In the genomic region with DNA sequence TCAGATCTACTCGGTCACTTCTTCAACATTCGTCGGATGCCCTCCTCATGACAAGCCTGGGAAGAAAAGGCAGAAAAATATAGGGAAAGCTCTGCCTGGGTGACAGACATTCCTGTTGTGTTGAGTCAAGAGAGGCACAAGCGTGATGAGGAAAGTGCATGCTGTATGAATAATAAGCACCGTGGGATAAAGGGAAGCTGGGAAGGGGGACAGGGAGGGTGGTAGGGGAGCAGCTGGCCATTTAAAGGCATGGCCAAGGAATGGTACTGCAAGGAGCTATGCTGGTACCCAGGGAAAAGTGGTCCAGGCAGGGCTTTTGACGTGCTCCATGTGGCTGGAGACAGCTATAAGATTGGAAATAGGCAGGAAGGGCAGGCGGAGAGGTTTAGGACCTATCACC, we compare ENCODE assay signal across 20 mouse cellular contexts.
A peak's percentile ranks its signal among the peaks of the same experiment; 100 is the strongest.
DNase-seq lines count a peak whose midpoint lies in the region; ATAC-seq lines count a peak whose summit lies in the region.
"Had no signal": no experiment of that assay in that cellular context is flagged by ENCODE, and none has a peak within 500 bp of the region (broad histone marks: within the 10 kb centered on the region; RNA-seq: fewer than 3 reads in every experiment).

No protein-coding gene starts in this region.

- no peak overlapping the region for H3K9ac ChIP-seq in hindbrain, embryonic 11.5 days (ENCODE audit: low read depth, low read length)
- no peak overlapping the region for H3K9ac ChIP-seq in hindbrain, embryonic 13.5 days
- no peak overlapping the region for H3K9ac ChIP-seq in midbrain, embryonic 12.5 days (replicated peaks)
- H3K9ac ChIP-seq: embryonic facial prominence, embryonic 12.5 days; heart, embryonic 13.5 days; liver, embryonic 14.5 days; lung, embryonic 15.5 days had no signal

- no peaks in the 10 kb centered on the region for H3K27me3 ChIP-seq in hindbrain, embryonic 11.5 days (ENCODE audit: control insufficient read depth, insufficient read depth, low read length)
- H3K27me3 ChIP-seq in hindbrain, embryonic 10.5 days (ENCODE audit: insufficient read depth, poor library complexity, severe bottlenecking), result no peaks in the 10 kb centered on the region
- H3K27me3 ChIP-seq in hindbrain, embryonic 13.5 days, result no peaks in the 10 kb centered on the region
- no peaks in the 10 kb centered on the region for H3K27me3 ChIP-seq in midbrain, embryonic 12.5 days
- H3K27me3 ChIP-seq: CH12.LX; embryonic facial prominence, embryonic 12.5 days; heart, embryonic 13.5 days; lung, embryonic 15.5 days had no signal

- DNase-seq in hindbrain, embryonic 11.5 days (ENCODE audit: low spot score), result peak; percentile 35
- no peak for DNase-seq in hindbrain, embryonic 10.5 days (ENCODE audit: low spot score)
- DNase-seq in retina, embryonic 14.5 days (ENCODE audit: low spot score), result no peak
- no peak for DNase-seq in B cell, adult 2 months
- no peak for DNase-seq in left cerebral cortex, postnatal 36 days (ENCODE audit: low spot score in 2 of 2)
- DNase-seq: cerebellum, adult 8-10 months; gastrocnemius, postnatal 10 days; heart, adult 11 months; kidney, adult 9 months; kidney, postnatal 4 days; lung, postnatal 4 days; thymus, postnatal 14 days had no signal

- H3K4me3 ChIP-seq in hindbrain, embryonic 11.5 days (ENCODE audit: low read depth, low read length), result no peak overlapping the region
- no peak overlapping the region for H3K4me3 ChIP-seq in hindbrain, embryonic 10.5 days
- no peak overlapping the region for H3K4me3 ChIP-seq in hindbrain, embryonic 13.5 days
- no peak overlapping the region for H3K4me3 ChIP-seq in midbrain, embryonic 12.5 days
- H3K4me3 ChIP-seq: embryonic facial prominence, embryonic 12.5 days; erythroblast, embryonic 14.5 days; heart, embryonic 13.5 days; lung, embryonic 15.5 days had no signal

- 71% methylated on average over 7 of the region's 7 CpGs for WGBS in hindbrain, embryonic 11.5 days
- WGBS in hindbrain, embryonic 10.5 days, result 77% methylated on average over 7 of the region's 7 CpGs
- WGBS in hindbrain, embryonic 13.5 days, result 47% methylated on average over 7 of the region's 7 CpGs
- 53% methylated on average over 7 of the region's 7 CpGs for WGBS in midbrain, embryonic 12.5 days

- 0 out of 2 replicates have a peak, but pooled peaks cover 2% of the 10 kb centered on the region for H3K4me1 ChIP-seq in hindbrain, embryonic 11.5 days (replicated peaks; ENCODE audit: control insufficient read depth, insufficient read depth, low read length)
- H3K4me1 ChIP-seq in hindbrain, embryonic 10.5 days (replicated peaks), result 0 out of 2 replicates have a peak, but pooled peaks cover 3% of the 10 kb centered on the region
- H3K4me1 ChIP-seq in hindbrain, embryonic 13.5 days (replicated peaks), result peaks cover 14% of the 10 kb centered on the region; the same call in 1 of the 2 replicates
- H3K4me1 ChIP-seq in midbrain, embryonic 12.5 days, result 0 out of 2 replicates have a peak, but pooled peaks cover 8% of the 10 kb centered on the region
- H3K4me1 ChIP-seq: embryonic facial prominence, embryonic 12.5 days; heart, embryonic 13.5 days; lung, embryonic 15.5 days had no signal

- no peak overlapping the region for H3K27ac ChIP-seq in hindbrain, embryonic 11.5 days (ENCODE audit: low read depth, low read length)
- H3K27ac ChIP-seq in hindbrain, embryonic 10.5 days, result no peak overlapping the region
- H3K27ac ChIP-seq in hindbrain, embryonic 13.5 days, result no peak overlapping the region
- H3K27ac ChIP-seq in midbrain, embryonic 12.5 days (replicated peaks), result no peak overlapping the region
- H3K27ac ChIP-seq: embryonic facial prominence, embryonic 12.5 days; heart, embryonic 13.5 days; liver, embryonic 14.5 days; lung, embryonic 15.5 days had no signal

- peak; percentile 80 for ATAC-seq in hindbrain, embryonic 11.5 days (ENCODE audit: low FRiP score)
- peak; percentile 81; the same call in 1 of the 2 replicates for ATAC-seq in hindbrain, embryonic 13.5 days (ENCODE audit: low FRiP score)
- peak; percentile 93 for ATAC-seq in midbrain, embryonic 12.5 days (ENCODE audit: low FRiP score, low read depth)

- no peak overlapping the region for H3K4me2 ChIP-seq in hindbrain, embryonic 11.5 days (replicated peaks; ENCODE audit: low read depth, low read length)
- no peak overlapping the region for H3K4me2 ChIP-seq in hindbrain, embryonic 13.5 days
- H3K4me2 ChIP-seq in midbrain, embryonic 12.5 days (replicated peaks), result no peak overlapping the region
- H3K4me2 ChIP-seq: embryonic facial prominence, embryonic 12.5 days; heart, embryonic 13.5 days; lung, embryonic 15.5 days had no signal

- no peaks in the 10 kb centered on the region for H3K9me3 ChIP-seq in hindbrain, embryonic 11.5 days (ENCODE audit: control insufficient read depth, low read length)
- no peaks in the 10 kb centered on the region for H3K9me3 ChIP-seq in hindbrain, embryonic 10.5 days
- H3K9me3 ChIP-seq in hindbrain, embryonic 13.5 days, result 0 out of 2 replicates have a peak, but pooled peaks cover 4% of the 10 kb centered on the region
- H3K9me3 ChIP-seq in midbrain, embryonic 12.5 days, result no peaks in the 10 kb centered on the region
- H3K9me3 ChIP-seq: embryonic facial prominence, embryonic 12.5 days; heart, embryonic 13.5 days; lung, embryonic 15.5 days had no signal

- no peaks in the 10 kb centered on the region for H3K36me3 ChIP-seq in hindbrain, embryonic 11.5 days (ENCODE audit: control insufficient read depth, insufficient read depth, low read length)
- no peaks in the 10 kb centered on the region for H3K36me3 ChIP-seq in hindbrain, embryonic 10.5 days
- H3K36me3 ChIP-seq in hindbrain, embryonic 13.5 days, result no peaks in the 10 kb centered on the region
- H3K36me3 ChIP-seq in midbrain, embryonic 12.5 days, result no peaks in the 10 kb centered on the region
- H3K36me3 ChIP-seq: embryonic facial prominence, embryonic 12.5 days; heart, embryonic 13.5 days; lung, embryonic 15.5 days had no signal

- intact Hi-C loops in left cerebral cortex, postnatal 36 days (cut with DNase I), result loop anchor here (10.0 kb wide), 1 partner anchor 251 kb away; no protein-coding TSS in a partner anchor
